Mouse (Mus musculus) heart, postnatal 0 days (tissue): ENCODE measurements around the gene Cadm4.

ENCODE experiments used
- CTCF ChIP-seq: IDR thresholded peaks from 2 replicates; pipeline ENCODE4 v1.5.1; 2016; ENCODE audit warnings: antibody characterized with exemption, control low read depth, low read depth
- EP300 ChIP-seq: IDR thresholded peaks from 2 replicates; pipeline ENCODE4 v1.6.1; 2016; ENCODE audit warnings: antibody characterized with exemption, low read depth

DNA sequence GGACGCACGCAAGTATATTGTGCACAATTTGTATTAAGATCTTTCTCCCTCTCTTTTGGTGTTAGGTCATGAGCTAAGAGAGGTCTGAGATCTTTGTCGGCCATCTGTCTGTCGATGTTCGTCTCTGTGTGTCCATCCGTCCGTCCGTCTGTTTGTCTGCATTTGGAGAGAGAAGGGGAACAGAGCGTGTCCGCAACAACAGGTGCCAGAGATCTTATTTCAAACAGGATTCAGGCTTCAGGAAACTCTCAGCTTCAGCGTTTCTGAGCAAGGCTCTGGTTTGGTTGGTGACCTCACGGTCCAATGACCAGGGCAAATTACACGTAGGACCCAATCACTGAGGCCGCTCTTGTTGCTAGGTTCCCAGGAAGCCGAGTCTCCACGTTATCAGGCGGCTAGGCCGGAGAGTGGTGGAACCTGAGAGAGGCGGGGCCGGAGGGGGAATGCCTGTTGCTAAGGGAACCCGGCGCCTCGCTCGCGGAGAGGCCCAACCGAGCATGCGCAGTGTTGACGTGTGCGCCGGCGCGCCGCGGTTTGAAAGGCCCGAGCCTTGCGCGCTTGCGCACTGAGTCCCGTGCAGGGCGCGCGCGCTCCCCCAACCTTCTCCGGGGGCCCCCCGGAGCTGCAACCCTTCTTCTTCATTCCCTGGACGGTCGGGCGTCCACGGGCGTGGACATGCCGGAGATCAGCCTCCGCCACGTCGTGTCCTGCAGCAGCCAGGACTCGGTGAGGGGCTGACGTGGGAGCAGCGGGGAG lies 65.0 kb downstream of the Cadm4 start:
- TF ChIP-seq CTCF = no peak
- TF ChIP-seq EP300 = no peak
